Mouse (Mus musculus) megakaryocyte, embryonic 14.5 days (primary cell): ENCODE results near the gene Prss28.

ENCODE experiments used
- FLI1 ChIP-seq: IDR thresholded peaks from 2 replicates; pipeline ENCODE4 v1.6.1; 2012; ENCODE audit warnings: low read length, inconsistent platforms, mixed read lengths
- GATA1 ChIP-seq: IDR thresholded peaks from 3 replicates; pipeline ENCODE4 v1.6.1; 2012; ENCODE audit warnings: mixed read lengths, low read length, inconsistent platforms, borderline replicate concordance

GRCm38 (mm10) chr17:25293495-25293894 lies 15.0 kb upstream of the Prss28 start:
- no peak for TF ChIP-seq GATA1
- no peak for TF ChIP-seq FLI1
